Mouse (Mus musculus): Measurements from ENCODE around the gene Babam2.

Gene Babam2

DNA sequence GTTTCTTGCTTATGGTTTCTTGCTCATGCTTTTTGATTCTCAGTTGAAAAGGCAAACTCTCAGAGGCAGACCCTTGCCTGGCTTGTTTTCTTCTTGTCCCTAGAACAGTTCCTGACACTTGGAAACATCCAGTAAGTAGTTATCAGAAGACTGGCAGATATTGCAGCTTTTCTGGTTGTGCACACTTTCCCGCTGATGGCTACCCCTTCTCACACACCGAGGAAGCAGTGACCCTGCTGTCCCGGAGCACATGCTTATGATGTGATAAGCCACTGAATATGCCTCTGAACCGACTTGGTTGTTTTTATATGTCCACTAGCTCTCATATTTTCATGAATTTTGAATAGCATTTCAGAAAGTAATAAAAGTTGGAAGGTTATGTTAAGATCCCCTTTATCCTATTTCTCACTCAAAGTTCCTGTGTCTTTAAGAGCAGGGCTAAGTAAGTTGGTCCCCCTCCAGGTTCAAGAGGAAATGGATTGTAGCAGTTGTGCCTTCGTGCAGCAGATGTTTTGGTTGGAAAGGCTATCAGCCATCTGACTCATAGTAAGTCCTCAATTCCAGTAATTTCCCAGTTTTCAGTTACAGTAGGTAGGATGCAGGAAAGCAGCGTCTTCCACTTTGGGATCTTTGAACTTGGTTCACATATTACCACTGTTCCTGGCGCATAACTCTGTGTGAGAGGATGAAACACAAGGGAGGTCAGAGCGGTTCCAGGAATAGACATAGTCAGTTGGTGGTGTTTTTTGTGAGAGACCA lies 178.9 kb downstream of the Babam2 start:
- in situ Hi-C loops (cut with MboI, MseI), result no loop called here

- in situ Hi-C loops (cut with MboI, MseI), result no loop called here
These were observed 183.0 kb downstream of the Babam2 start for GRCm38 (mm10) chr5:31880457-31880856.

DNA sequence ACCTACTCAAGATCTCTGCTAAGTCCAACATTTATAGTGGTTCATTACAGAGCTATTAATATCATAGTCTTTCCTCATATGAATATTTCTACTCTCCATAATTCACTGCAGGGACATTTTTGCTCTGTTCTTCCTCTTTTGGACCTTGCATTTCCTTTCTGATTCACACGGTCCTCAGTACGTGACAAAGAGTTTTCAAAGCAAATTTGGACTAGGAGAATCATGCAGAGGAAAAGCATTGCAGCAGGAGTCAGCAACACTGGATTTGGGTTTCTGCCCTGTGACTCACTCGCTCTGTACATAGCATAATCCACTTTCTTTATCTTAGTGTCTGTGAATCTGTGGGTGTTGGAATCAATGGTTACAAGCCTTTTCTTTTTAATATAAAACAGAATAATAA lies 184.8 kb downstream of the Babam2 start:
- in situ Hi-C loops (cut with MboI, MseI), result no loop called here

GRCm38 (mm10) chr5:31884962-31885361 lies 187.5 kb downstream of the Babam2 start:
- in situ Hi-C loops (cut with MboI, MseI), result no loop called here

GRCm38 (mm10) chr5:31887590-31887989 lies 190.1 kb downstream of the Babam2 start:
- in situ Hi-C loops (cut with MboI, MseI), result no loop called here

- in situ Hi-C loops (cut with MboI, MseI), result no loop called here
These were observed 190.9 kb downstream of the Babam2 start for GRCm38 (mm10) chr5:31888341-31888740.

GRCm38 (mm10) chr5:31892631-31893030 lies 195.1 kb downstream of the Babam2 start:
- in situ Hi-C loops (cut with MboI, MseI), result no loop called here

DNA sequence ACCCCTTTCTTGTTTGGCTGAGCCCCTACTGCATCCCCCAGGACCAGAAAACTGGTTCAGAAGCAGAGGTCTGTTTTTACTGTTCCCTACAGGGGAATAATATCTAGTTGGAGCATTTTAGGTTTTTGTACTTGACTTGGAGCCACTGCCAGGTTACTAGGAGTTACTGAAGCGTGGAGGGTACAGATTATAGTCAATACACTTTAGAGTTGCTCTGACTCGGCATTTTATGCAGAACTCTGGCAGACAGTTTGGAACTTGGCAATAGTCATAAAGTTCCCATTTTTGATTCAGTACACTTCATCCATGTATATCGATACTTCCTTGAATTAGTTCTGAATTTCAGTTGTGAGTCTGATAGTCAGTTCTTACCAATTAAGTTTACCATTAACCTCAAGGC lies 202.4 kb downstream of the Babam2 start:
- in situ Hi-C loops (cut with MboI, MseI), result no loop called here

GRCm38 (mm10) chr5:31902144-31902543 lies 204.7 kb downstream of the Babam2 start:
- in situ Hi-C loops (cut with MboI, MseI), result no loop called here

GRCm38 (mm10) chr5:31902891-31903290 lies 205.4 kb downstream of the Babam2 start:
- in situ Hi-C loops (cut with MboI, MseI), result no loop called here

DNA sequence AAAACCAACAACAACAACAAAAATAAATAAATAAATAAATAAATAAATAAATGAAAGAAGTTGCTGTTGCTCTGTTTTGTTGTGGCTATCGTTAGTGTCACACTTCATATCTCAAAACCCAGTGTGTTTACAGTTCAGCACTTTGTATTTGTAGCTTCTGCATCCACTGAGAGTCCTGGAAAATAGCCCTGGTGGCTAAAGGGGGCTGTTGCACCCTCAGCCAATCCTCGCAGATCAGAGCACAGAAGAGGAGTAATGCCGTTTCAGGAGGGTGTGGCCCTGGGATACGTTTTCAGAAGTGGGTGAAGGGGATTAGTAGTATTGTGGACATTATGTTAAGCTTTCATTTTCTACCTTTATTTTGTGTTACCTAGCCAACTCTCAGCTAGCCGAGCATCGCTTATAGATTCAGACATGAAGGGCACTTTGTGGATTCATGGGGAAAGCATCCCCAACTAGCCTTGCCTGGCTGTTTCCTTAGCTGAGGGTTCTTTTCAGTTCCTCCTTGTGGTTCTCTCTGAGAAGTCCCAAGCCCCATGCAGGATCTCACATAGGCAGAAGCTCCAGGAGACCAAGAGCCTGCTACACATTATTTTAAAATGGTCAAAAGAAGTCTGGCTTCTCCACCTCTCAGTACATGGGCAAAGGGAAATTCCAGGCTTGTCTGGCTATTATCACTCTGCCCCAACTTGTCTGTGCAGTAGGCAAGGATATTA lies 207.6 kb downstream of the Babam2 start:
- in situ Hi-C loops (cut with MboI, MseI), result no loop called here

- in situ Hi-C loops (cut with MboI, MseI), result no loop called here
These were observed 208.3 kb downstream of the Babam2 start for GRCm38 (mm10) chr5:31905808-31906207.

GRCm38 (mm10) chr5:31906286-31906951 lies 208.9 kb downstream of the Babam2 start:
- in situ Hi-C loops (cut with MboI, MseI), result no loop called here

GRCm38 (mm10) chr5:31907959-31908358 lies 210.5 kb downstream of the Babam2 start:
- in situ Hi-C loops (cut with MboI, MseI), result no loop called here

GRCm38 (mm10) chr5:31908818-31909217 lies 211.3 kb downstream of the Babam2 start:
- in situ Hi-C loops (cut with MboI, MseI), result no loop called here

- in situ Hi-C loops (cut with MboI, MseI), result no loop called here
These were observed 218.8 kb downstream of the Babam2 start for GRCm38 (mm10) chr5:31916241-31916640.

DNA sequence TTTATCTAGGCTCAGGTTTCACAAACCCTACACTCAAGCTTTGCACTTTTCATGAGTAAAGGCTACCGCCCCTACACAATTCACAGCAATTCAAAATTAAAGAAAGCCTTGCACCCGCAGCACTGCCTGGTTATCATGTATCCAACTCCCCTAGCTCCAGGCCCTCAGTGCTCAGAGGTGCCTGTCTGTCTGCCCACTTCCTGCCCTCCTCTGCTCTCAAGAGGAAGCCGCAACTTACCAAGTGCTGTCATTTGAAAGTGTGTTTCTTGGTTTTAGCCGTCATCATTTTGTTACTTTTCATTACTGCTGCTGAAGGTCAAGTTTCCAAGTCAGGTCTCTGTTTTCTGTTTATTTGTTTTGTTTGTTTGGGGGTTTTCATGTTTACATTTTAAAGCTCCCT lies 221.1 kb downstream of the Babam2 start:
- in situ Hi-C loops (cut with MboI, MseI), result no loop called here

DNA sequence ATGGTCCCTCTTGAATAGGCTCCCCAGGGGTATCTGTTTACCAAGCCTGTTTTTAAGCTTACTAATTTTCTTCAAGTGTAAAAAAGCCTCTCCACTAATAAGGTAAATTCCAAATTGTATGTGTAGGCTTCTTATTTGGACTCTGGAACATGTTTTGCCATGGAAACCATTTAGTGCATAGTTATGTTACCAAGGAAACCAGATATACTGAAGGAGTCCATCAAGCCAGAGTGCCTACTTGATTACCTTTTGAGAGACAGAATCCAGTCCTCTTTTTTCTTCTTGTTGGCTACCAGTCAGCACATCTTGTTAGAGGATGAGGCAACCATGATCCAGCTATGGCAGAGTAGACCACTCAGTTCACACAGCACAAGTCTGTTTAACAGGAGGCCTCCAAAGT lies 222.6 kb downstream of the Babam2 start:
- in situ Hi-C loops (cut with MboI, MseI), result loop anchor here (10.0 kb wide), 1 partner anchor 225 kb away; no protein-coding TSS in a partner anchor

DNA sequence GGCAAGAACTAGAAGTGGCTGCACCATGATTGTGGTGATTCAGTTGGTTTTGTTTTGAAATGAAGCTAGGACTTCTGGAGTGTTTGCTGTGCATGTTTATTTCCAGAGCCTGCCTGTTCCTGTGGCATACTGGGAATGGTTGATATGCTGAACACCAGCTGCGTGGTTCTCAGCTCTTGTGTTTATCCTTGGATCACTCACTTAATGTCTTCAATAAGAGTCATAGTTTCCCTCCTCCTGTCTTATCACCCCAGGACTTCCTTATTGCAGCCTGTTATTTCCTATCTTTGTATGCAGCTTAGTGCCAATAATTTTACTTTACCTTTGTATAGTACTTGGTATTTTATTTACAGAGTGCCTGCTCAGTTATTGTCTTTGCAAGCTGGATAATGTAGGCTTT lies 223.4 kb downstream of the Babam2 start:
- in situ Hi-C loops (cut with MboI, MseI), result loop anchor here (10.0 kb wide), 1 partner anchor 224 kb away; no protein-coding TSS in a partner anchor

DNA sequence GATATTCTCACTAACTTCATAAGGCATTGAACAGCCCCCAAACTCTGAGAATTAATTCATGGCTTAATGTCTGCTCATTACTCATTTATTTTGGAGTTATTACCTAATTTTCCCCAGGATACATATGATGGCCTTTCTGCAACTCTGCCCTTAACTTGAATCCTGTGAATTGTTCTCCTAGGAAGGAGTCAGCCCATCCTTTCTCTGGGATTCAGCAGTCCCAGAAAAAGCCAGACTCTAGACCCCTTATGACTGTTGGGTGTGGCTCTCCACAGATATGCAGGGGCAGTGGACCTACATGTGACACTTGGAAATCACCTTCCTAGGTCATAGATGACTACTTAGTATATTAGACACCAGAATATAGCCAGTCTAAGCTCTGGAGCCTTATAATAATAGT lies 226.6 kb downstream of the Babam2 start:
- in situ Hi-C loops (cut with MboI, MseI), result loop anchor here (10.0 kb wide), 1 partner anchor 221 kb away; no protein-coding TSS in a partner anchor

- in situ Hi-C loops (cut with MboI, MseI), result loop anchor here (10.0 kb wide), 1 partner anchor 218 kb away; no protein-coding TSS in a partner anchor
These were observed 229.1 kb downstream of the Babam2 start for GRCm38 (mm10) chr5:31926551-31926950.

DNA sequence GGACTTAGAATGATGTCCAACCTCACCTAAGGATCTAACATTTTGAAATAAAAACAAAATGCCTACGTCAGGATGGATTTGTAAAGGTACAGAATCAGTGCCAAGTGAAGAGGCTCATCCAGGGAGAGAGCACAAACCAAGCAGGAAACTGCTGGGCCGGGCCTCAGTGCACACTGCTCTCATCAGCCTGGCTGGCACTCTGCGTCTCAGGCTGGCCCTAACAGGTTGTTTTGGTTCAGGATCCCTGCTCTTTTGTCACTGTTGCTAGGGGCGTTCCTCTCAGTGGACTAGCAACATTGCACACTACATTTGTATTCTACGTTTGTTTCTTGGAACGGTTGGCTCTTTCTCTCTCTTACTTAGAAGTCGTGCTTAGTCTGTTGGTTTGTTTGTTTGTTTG lies 231.5 kb downstream of the Babam2 start:
- in situ Hi-C loops (cut with MboI, MseI), result loop anchor here (10.0 kb wide), 1 partner anchor 216 kb away; no protein-coding TSS in a partner anchor
